Mouse (Mus musculus): ENCODE results near the gene Slc26a6.

DNA sequence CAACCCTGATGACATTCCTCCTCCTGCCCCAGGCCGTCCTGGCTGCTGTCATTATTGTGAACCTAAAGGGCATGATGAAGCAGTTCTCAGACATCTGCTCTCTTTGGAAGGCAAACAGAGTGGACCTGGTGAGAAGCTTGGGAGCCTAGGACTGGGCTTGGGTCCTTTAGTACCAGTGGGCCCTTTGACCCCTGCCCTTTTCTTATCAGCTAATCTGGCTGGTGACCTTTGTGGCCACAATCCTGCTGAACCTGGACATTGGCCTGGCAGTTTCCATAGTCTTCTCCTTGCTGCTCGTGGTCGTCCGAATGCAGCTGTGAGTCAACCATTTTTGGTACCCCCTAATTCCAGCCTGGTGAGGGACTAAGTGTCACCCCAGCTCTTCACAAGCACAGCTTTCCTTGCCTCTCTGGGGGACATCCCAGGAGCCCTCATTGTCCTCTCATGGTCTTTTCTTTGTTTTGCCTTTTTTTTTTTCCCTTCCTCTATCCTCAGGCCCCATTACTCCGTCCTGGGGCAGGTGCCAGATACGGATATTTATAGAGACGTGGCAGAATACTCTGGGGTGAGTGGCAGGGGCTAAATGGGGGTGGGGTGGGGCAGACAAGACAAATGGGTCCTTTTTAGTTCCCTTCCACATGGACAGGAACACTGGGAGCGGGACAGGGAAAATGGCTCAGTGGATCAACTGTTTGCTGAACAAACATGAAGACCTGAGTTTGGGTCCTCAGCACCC is 5.9 kb downstream of the Slc26a6 start:
- TF ChIP-seq TAL1 (IDR thresholded peaks at IDR 0.05; ENCODE audit: low read length) (no peak), GATA1 (IDR thresholded peaks at IDR 0.05; ENCODE audit: low read length) (no peak)

Data from erythroblast, embryonic 14.5 days (primary cell).